In genomic region chr2:131617916-131618315, GRCm38 (mm10) we compare ENCODE assay signal across 25 mouse cellular contexts. TPM values are rescaled to one million over a fixed set of nuclear protein-coding genes. Genes with fewer than 3 reads are reported as not detected.
"Had no signal": no experiment of that assay in that cellular context is flagged by ENCODE, and none has a peak within 500 bp of the region (broad histone marks: within the 10 kb centered on the region; RNA-seq: fewer than 3 reads in every experiment).

No protein-coding gene starts in this region.

- H3K4me3 ChIP-seq: gastrocnemius, adult 2 months; heart, embryonic 10.5 days; heart, embryonic 12.5 days; hindbrain, embryonic 12.5 days; intestine, embryonic 15.5 days; layer of hippocampus, adult 2 months; left cerebral cortex, adult 2 months; limb, embryonic 10.5 days; limb, embryonic 12.5 days; liver, embryonic 13.5 days had no signal

- H3K4me1 ChIP-seq: heart, embryonic 10.5 days; heart, embryonic 12.5 days; hindbrain, embryonic 12.5 days; intestine, embryonic 15.5 days; limb, embryonic 10.5 days; limb, embryonic 12.5 days; liver, embryonic 13.5 days had no signal

- H3K36me3 ChIP-seq: heart, embryonic 10.5 days; heart, embryonic 12.5 days; hindbrain, embryonic 12.5 days; intestine, embryonic 15.5 days; limb, embryonic 10.5 days; limb, embryonic 12.5 days; liver, embryonic 13.5 days had no signal

- H3K27ac ChIP-seq: gastrocnemius, adult 2 months; heart, embryonic 10.5 days; hindbrain, embryonic 12.5 days; intestine, embryonic 15.5 days; layer of hippocampus, adult 2 months; left cerebral cortex, adult 2 months; limb, embryonic 10.5 days; limb, embryonic 12.5 days; liver, embryonic 13.5 days had no signal

- H3K9ac ChIP-seq: heart, embryonic 12.5 days; hindbrain, embryonic 12.5 days; intestine, embryonic 15.5 days; limb, embryonic 12.5 days; liver, embryonic 13.5 days had no signal

- DNase-seq: gastrocnemius, adult 2 months; gastrocnemius, postnatal 10 days; gastrocnemius, postnatal 25 days; heart, adult 18-20 months; heart, postnatal 10 days; heart, postnatal 4 days; kidney, adult 18-20 months; kidney, adult 8-10 months; kidney, postnatal 10 days; kidney, postnatal 25 days; kidney, postnatal 4 days; liver; liver, embryonic 13.5 days had no signal

- H3K4me2 ChIP-seq: heart, embryonic 12.5 days; hindbrain, embryonic 12.5 days; intestine, embryonic 15.5 days; limb, embryonic 12.5 days; liver, embryonic 11.5 days; liver, embryonic 13.5 days had no signal

- H3K9me3 ChIP-seq: heart, embryonic 10.5 days; heart, embryonic 12.5 days; hindbrain, embryonic 12.5 days; intestine, embryonic 15.5 days; limb, embryonic 10.5 days; limb, embryonic 12.5 days; liver, embryonic 13.5 days had no signal

- H3K27me3 ChIP-seq: heart, embryonic 12.5 days; hindbrain, embryonic 12.5 days; intestine, embryonic 15.5 days; limb, embryonic 12.5 days; liver, embryonic 13.5 days had no signal

- ATAC-seq: inflammation-experienced regulatory T-cells, adult 6 months; intestine, embryonic 15.5 days; intestine, postnatal 0 days had no signal

RNA-seq across cellular contexts. Expression of gene Adra1d, which starts 55.8 kb away (rescaled TPM):
- total RNA-seq: granulocyte monocyte progenitor cell, adult 5-6 weeks had no signal
- polyA plus RNA-seq: inflammation-experienced regulatory T-cells, adult 6 months; limb, embryonic 10.5 days; limb, embryonic 12.5 days had no signal
